Mouse (Mus musculus) heart, embryonic 13.5 days (tissue): ENCODE results near the gene Hoxb6. TPM values are rescaled to one million over a fixed set of nuclear protein-coding genes. Genes with fewer than 3 reads are reported as not detected.

Experiments used
- ATAC-seq: fragments of 200-750 bp; cut with Nextera tagmentation; 2 replicates; pipeline ENCODE4 v1.8.0; 2017; ENCODE audit warnings: moderate TSS enrichment; ENCODE audit not compliant: insufficient number of reproducible peaks, low FRiP score, low TSS enrichment; ENCODE audit errors: extremely low read depth
- H3K27ac ChIP-seq: fragments of 300-500 bp; sonication (generic); replicated peaks from 2 replicates; pipeline ENCODE4 v1.5.1; 2015; ENCODE audit warnings: moderate library complexity, mild to moderate bottlenecking, inconsistent platforms
- H3K27me3 ChIP-seq: fragments of 300-500 bp; sonication (generic); replicated peaks from 2 replicates; pipeline ENCODE4 v1.6.1; 2015; ENCODE audit warnings: mild to moderate bottlenecking, inconsistent platforms
- H3K36me3 ChIP-seq: fragments of 300-500 bp; sonication (generic); 2 replicates; pipeline ENCODE4 v1.6.1; 2015; ENCODE audit warnings: mild to moderate bottlenecking, inconsistent platforms
- H3K4me1 ChIP-seq: fragments of 300-500 bp; sonication (generic); 2 replicates; pipeline ENCODE4 v1.6.1; 2015; ENCODE audit warnings: inconsistent platforms
- H3K4me2 ChIP-seq: fragments of 300-500 bp; sonication (generic); 2 replicates; pipeline ENCODE4 v1.6.1; 2015; ENCODE audit warnings: inconsistent platforms, mild to moderate bottlenecking, moderate library complexity
- H3K4me3 ChIP-seq: fragments of 300-500 bp; sonication (generic); 2 replicates; pipeline ENCODE4 v1.5.1; 2015; ENCODE audit warnings: moderate library complexity, mild to moderate bottlenecking, inconsistent platforms
- H3K9ac ChIP-seq: fragments of 300-500 bp; sonication (generic); 2 replicates; pipeline ENCODE4 v1.6.1; 2015; ENCODE audit warnings: inconsistent platforms, mild to moderate bottlenecking, moderate library complexity
- H3K9me3 ChIP-seq: fragments of 300-500 bp; sonication (generic); 2 replicates; pipeline ENCODE4 v1.6.1; 2016; ENCODE audit warnings: inconsistent platforms
- WGBS: fragments of 180-500 bp; shearing (Covaris S2); methylation state at CpG from one replicate; pipeline ENCODE4 v1.1.7; 2015; ENCODE audit warnings: mixed read lengths; 5-methylcytosine and 5-hydroxymethylcytosine counted together
- polyA plus RNA-seq: library from polyadenylated mRNA; unstranded; fragments of >200 nt; fragmentation: Nextera tagmentation; extraction: Ambion mirVana; gene quantifications from 2 replicates; pipeline ENCODE4 v1.2.1, GENCODE M21; 2015

The Hoxb6 gene
- polyA plus RNA-seq, 1 experiment from 2014 or later = 2.0 TPM

DNA sequence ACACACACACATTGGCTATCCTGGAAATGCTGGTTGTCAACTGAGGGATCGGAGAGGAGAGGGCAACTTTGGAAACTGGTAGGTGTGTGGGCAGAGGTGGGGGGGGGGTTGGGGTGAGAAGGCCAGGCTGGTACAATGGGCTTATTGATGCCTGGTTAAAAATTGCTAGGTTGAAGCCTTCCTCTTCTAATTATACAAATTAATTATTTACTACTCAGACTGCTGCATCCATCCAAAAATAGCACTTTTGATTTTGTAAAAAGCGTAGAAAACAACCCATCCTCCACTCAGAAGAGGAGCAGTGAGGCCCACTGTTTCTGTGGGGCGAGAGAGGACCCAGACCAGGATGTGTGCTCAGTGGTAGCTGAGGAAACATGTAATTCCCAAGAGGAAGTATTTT, 42.7 kb downstream of the Hoxb6 start:
- no peaks in the 10 kb centered on the region for H3K36me3 ChIP-seq
- no peak overlapping the region; the same call in 1 of the 2 replicates for H3K4me2 ChIP-seq
- no peak overlapping the region for H3K27ac ChIP-seq
- 51% methylated on average over 3 of the region's 3 CpGs for WGBS
- H3K9ac ChIP-seq = no peak overlapping the region
- no peak for ATAC-seq
- H3K4me3 ChIP-seq = no peak overlapping the region
- no peaks in the 10 kb centered on the region for H3K9me3 ChIP-seq
- peaks cover 12% of the 10 kb centered on the region for H3K4me1 ChIP-seq
- H3K27me3 ChIP-seq = peaks cover 100% of the 10 kb centered on the region

DNA sequence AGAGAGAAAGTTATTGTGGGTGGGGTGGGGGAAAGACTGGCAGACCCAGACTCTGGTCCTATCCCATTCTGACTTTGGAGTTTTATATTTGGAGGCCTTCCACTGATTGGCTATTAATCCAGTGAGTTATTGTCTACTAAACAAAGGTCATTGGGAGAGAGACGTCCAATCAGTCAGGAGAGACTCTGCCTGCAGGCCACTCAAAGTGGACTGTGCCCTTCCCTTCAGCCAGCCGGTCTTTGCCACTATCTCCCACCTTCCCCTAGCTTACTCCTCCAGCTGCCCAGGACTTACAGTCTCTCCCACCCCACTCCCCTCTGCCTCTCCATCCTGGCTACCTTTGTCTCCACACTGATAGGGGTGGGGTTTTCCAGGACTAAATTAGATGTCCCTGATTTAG, 44.3 kb downstream of the Hoxb6 start:
- 24% methylated on average over 2 of the region's 2 CpGs for WGBS
- Histone ChIP-seq H3K36me3 (no peaks in the 10 kb centered on the region), H3K9me3 (no peaks in the 10 kb centered on the region), H3K4me1 (peaks cover 14% of the 10 kb centered on the region), H3K27me3 (peaks cover 100% of the 10 kb centered on the region), H3K4me3 (no peak overlapping the region), H3K9ac (peak overlapping the region; percentile 11; the same call in 1 of the 2 replicates), H3K27ac (no peak overlapping the region), H3K4me2 (no peak overlapping the region)
- no peak for ATAC-seq

DNA sequence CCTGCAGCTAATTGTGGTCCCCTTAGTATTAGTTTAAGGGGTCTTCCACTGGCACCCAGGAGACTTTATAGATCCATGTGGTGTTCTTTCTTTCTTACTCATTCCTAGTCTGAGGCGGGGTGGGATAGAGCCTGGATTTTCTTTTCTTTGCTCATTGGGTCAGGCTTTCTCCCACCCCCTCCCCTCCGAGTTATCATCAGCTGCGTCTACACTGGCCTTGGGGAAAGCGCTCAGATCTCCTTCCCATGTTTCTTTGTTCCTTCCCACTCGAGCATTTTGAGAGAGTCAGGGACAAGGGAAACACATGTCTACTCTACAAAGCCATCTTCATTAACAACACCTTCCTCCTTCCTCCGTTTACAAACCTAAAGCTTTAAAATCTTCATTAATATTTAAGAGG, 44.8 kb downstream of the Hoxb6 start:
- 10% methylated on average over 6 of the region's 6 CpGs for WGBS
- Histone ChIP-seq H3K36me3 (no peaks in the 10 kb centered on the region), H3K27me3 (peaks cover 100% of the 10 kb centered on the region), H3K4me3 (no peak overlapping the region), H3K4me1 (peaks cover 17% of the 10 kb centered on the region), H3K9me3 (no peaks in the 10 kb centered on the region), H3K27ac (no peak overlapping the region), H3K9ac (0 out of 2 replicates have a peak overlapping the region, but pooled peaks have one; percentile 11), H3K4me2 (no peak overlapping the region)
- ATAC-seq = no peak

DNA sequence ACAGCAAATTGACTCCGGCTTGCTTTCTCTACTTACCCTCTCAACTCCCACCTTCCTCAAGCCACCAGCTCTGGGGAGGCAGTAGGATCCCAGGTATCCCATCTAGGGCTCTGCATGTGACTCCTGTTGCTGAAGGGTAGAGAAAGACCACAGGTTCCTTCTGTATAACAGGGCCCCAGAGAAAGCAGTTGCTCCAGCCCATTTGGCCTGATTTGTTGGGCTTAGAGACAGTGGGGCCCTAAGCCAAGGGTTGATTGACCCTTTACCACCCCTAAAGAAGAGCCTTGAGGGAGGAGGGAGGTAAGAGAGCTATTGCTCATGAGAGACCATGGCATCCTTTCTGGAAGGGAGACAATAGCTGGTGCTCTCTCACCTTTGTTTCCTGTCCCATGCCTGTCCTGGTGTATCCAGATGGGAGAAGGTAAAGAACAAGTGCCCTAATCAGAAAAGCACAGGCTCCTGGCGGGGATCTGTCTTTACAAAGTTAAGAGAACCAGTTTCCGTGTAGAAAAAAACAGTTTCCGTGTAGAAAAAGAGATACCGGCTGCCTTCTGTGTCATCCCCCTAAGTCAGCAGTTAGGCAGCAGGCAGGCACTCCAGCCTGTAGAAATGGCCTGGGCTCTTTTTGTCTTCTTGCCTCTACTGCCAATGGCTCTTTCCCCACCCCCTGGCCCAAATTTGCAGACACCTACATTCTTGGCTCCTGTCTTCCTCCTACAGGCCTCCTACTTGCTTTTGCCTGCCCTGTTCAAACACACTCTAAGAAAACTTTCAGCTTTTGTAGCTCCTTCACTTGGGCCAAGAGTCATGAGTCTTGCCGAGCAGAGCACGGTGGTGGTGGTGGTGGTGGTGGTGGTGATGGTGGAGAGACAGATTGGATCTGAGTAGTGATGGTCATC, 46.9 kb downstream of the Hoxb6 start:
- H3K4me1 ChIP-seq = peaks cover 18% of the 10 kb centered on the region
- H3K9ac ChIP-seq = 0 out of 2 replicates have a peak overlapping the region, but pooled peaks have one; percentile 28
- peaks cover 100% of the 10 kb centered on the region for H3K27me3 ChIP-seq
- no peak for ATAC-seq
- no peaks in the 10 kb centered on the region for H3K36me3 ChIP-seq
- peak overlapping the region; percentile 66 for H3K27ac ChIP-seq
- H3K4me3 ChIP-seq = no peak overlapping the region
- WGBS = 28% methylated on average over 7 of the region's 7 CpGs
- H3K4me2 ChIP-seq = peak overlapping the region; percentile 9
- no peaks in the 10 kb centered on the region for H3K9me3 ChIP-seq

DNA sequence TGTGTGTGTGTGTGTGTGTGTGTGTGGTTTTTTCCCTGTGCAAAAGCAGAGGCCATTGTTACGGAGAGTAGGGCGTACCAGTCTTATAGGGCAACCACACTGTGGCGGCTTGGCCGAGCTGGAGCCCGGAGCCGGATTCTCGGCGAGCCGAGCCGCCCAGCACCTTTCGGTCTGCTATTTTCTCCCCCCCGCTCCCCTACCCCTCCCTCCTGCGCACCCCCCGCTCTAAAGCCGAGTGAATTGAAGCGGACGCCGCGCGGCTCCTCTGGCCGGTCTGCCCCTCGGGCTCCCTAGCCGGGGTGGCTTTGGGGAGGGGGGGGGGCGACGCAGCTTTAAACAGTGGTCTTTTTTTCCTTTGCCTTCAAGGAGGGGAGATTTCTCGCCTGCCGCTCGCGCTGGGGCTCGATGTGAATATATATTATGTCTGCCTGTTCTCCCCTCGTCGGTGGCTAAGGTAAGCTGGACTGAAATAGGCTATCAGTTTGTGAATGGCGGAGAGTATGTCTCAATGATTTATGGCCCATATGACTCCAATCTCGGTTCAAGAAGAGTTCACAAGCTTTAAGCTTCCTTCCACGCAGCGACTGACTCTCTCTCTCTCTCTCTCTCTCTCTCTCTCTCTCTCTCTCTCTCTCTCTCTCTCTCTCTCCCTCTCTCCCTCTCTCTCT, 48.6 kb downstream of the Hoxb6 start:
- H3K27me3 ChIP-seq = peaks cover 100% of the 10 kb centered on the region
- H3K4me3 ChIP-seq = peak overlapping the region; percentile 51
- H3K9ac ChIP-seq = peak overlapping the region; percentile 76
- peak overlapping the region; percentile 66 for H3K4me2 ChIP-seq
- no peaks in the 10 kb centered on the region for H3K9me3 ChIP-seq
- peaks cover 33% of the 10 kb centered on the region for H3K4me1 ChIP-seq
- H3K36me3 ChIP-seq = no peaks in the 10 kb centered on the region
- 1% methylated on average over 35 of the region's 36 CpGs for WGBS
- ATAC-seq = 0 out of 2 replicates have a peak, but pooled peaks have one; percentile 31
- peak overlapping the region; percentile 66 for H3K27ac ChIP-seq

DNA sequence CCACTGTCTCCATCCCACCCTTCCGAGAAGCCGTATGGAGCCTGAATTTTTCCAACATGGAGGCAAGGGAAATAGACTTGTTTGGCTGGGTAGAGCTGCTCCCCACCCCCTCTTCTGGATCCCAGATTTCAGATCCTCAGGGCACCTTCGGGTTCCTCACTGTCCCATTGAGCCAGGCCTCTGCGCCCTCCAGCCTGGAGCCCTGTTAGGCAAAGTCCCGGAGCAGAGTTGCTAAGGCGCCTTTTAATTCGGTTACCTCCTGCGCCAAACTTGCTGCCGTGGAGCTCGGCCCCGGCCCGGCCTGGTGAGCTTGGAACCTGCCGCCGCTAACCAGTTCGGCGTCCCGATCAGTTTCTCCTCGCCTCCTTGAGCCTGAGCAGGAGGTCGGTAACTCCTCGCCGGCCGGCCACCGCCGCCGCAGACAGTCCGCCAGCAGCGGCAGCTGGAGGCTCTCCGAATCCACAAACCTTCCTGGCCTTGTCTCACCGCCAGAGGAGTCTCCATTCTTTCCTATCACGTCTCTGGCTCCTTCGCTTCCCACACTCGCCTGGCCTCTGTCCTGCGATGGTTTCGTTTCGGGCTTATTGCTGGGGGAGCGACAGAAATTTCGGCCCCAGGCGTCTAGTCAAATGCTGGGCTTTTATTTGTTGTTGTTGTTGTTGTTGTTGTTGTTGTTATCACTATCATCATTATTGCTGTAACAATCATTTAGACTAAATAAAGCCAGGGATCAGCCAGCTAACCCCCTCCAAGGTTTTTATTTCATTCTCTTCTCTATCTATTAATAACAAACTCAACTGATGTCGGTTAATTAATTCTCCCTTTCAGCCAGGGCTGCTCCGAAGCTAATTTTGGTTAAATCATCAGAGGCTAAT, 49.7 kb downstream of the Hoxb6 start:
- H3K9ac ChIP-seq = peak overlapping the region; percentile 76
- WGBS = 1% methylated on average over 40 of the region's 40 CpGs
- H3K4me3 ChIP-seq = peak overlapping the region; percentile 51
- H3K9me3 ChIP-seq = no peaks in the 10 kb centered on the region
- peak overlapping the region; percentile 66 for H3K27ac ChIP-seq
- ATAC-seq = no peak
- peak overlapping the region; percentile 66 for H3K4me2 ChIP-seq
- peaks cover 36% of the 10 kb centered on the region for H3K4me1 ChIP-seq
- H3K27me3 ChIP-seq = peaks cover 100% of the 10 kb centered on the region
- H3K36me3 ChIP-seq = no peaks in the 10 kb centered on the region

DNA sequence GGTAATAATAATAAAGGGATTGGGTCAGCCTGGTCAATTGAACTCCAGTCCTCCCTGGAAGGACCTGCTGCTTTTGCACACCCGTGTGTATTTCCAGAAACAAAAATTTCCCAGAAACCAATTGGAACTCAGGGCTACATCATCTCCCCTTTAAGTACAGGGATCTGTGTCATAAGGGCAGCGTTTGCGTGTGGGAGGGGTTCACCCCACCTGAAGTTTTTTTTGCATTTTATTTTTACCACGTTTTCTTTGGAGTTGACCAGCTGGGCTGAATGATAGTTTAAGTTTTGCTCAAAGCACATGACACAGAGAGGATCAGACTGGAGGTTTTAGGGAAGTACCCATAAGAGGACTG, 50.3 kb downstream of the Hoxb6 start:
- H3K9ac ChIP-seq = peak overlapping the region; percentile 76; the same call in 1 of the 2 replicates
- H3K4me2 ChIP-seq = peak overlapping the region; percentile 66
- no peaks in the 10 kb centered on the region for H3K9me3 ChIP-seq
- H3K36me3 ChIP-seq = no peaks in the 10 kb centered on the region
- WGBS = 14% methylated on average over 4 of the region's 4 CpGs
- no peak for ATAC-seq
- peaks cover 98% of the 10 kb centered on the region for H3K27me3 ChIP-seq
- peak overlapping the region; percentile 51 for H3K4me3 ChIP-seq
- peaks cover 36% of the 10 kb centered on the region for H3K4me1 ChIP-seq
- 0 out of 2 replicates have a peak overlapping the region, but pooled peaks have one; percentile 6 for H3K27ac ChIP-seq

DNA sequence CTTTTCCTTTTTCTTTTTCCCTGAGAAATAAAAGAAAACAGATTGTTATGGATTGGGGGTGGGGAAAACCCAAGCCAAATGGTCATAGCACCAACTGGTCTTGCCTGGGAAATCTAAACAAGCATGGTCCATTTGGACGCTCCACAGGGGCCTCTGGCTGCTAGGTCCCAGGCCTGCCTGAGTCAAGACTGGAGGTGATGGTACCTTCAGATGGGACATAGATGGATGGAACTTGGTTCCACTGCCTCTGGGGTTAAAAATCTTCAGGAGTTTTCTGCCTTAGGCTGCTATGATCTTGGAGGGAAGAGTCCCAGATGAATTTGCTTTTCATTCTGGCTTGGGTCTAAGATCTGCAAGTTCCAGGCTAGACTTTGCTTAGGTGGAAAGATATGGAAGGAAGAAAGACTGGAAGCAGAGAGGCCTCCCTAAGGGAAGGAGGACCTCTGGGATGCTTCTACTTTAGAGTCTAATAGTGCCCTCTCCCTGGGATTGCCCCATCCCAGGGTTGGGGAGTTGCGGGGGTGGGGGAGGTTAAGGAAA, 51.0 kb downstream of the Hoxb6 start:
- Histone ChIP-seq H3K36me3 (no peaks in the 10 kb centered on the region), H3K4me3 (no peak overlapping the region), H3K9ac (0 out of 2 replicates have a peak overlapping the region, but pooled peaks have one; percentile 19), H3K27ac (no peak overlapping the region), H3K27me3 (peaks cover 97% of the 10 kb centered on the region), H3K9me3 (no peaks in the 10 kb centered on the region), H3K4me1 (peaks cover 38% of the 10 kb centered on the region), H3K4me2 (peak overlapping the region; percentile 71; the same call in 1 of the 2 replicates)
- no peak for ATAC-seq
- 57% methylated on average over 2 of the region's 2 CpGs for WGBS

DNA sequence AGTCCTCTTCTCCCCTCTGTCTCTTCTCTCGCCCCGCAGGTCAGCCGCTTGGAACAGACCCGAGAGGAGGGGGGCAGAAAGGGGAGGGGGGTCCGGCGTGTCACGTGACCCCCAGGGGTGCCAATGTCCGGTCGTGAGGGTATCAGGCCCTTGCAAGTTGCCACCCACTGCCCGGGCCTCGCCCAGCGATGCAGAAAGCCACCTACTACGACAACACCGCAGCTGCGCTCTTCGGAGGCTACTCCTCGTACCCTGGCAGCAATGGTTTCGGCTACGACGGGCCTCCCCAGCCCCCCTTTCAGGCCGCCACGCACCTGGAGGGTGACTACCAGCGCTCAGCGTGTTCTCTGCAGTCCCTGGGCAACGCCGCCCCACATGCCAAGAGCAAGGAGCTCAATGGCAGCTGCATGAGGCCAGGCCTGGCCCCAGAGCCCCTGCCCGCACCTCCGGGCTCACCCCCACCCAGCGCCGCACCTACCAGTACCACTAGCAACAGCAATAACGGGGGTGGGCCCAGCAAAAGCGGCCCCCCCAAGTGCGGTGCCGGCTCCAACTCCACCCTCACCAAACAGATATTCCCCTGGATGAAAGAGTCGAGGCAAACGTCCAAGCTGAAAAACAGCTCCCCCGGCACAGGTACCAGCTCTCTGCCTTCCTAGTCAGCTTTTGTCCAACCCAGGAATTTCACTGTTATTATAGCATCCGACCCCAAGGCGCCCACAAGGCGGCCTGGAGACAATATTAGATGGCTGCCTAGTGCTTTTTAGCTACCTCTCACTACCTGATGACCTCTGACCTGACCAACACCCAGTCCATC, 52.0 kb downstream of the Hoxb6 start:
- Histone ChIP-seq H3K9ac (peak overlapping the region; percentile 71), H3K4me1 (peaks cover 38% of the 10 kb centered on the region), H3K4me2 (peak overlapping the region; percentile 71), H3K9me3 (no peaks in the 10 kb centered on the region), H3K27ac (peak overlapping the region; percentile 54), H3K27me3 (peaks cover 97% of the 10 kb centered on the region), H3K36me3 (no peaks in the 10 kb centered on the region), H3K4me3 (peak overlapping the region; percentile 49)
- 17% methylated on average over 39 of the region's 40 CpGs for WGBS
- ATAC-seq = no peak

DNA sequence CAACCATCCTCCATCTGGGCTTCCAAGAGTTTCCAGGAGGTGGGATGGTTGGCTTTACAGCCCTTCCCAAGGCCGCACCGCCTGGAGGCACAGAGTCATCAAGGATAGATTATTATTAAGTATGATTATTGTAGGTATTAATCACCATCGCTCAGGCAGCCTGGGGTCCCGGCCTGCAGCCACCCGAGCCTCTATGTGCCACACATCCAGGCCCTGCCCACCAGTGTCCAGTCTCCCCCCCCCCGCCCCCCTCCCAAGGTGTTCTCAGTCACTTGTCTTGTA, 52.5 kb downstream of the Hoxb6 start:
- peak overlapping the region; percentile 71 for H3K4me2 ChIP-seq
- peak overlapping the region; percentile 49; the same call in 1 of the 2 replicates for H3K4me3 ChIP-seq
- WGBS = 23% methylated on average over 6 of the region's 6 CpGs
- no peaks in the 10 kb centered on the region for H3K9me3 ChIP-seq
- H3K27ac ChIP-seq = peak overlapping the region; percentile 54
- peak overlapping the region; percentile 71 for H3K9ac ChIP-seq
- H3K4me1 ChIP-seq = peaks cover 38% of the 10 kb centered on the region
- no peak for ATAC-seq
- peaks cover 97% of the 10 kb centered on the region for H3K27me3 ChIP-seq
- H3K36me3 ChIP-seq = no peaks in the 10 kb centered on the region
